Mouse (Mus musculus): Measurements from ENCODE around the gene Snx4.
A peak's percentile ranks its signal among the peaks of the same experiment; 100 is the strongest.
"Not testable (repeated sequence)": the region's sequence is repeated elsewhere in the genome, so short reads cannot be mapped to it uniquely, and the experiment has no call there.

The Snx4 gene

DNA sequence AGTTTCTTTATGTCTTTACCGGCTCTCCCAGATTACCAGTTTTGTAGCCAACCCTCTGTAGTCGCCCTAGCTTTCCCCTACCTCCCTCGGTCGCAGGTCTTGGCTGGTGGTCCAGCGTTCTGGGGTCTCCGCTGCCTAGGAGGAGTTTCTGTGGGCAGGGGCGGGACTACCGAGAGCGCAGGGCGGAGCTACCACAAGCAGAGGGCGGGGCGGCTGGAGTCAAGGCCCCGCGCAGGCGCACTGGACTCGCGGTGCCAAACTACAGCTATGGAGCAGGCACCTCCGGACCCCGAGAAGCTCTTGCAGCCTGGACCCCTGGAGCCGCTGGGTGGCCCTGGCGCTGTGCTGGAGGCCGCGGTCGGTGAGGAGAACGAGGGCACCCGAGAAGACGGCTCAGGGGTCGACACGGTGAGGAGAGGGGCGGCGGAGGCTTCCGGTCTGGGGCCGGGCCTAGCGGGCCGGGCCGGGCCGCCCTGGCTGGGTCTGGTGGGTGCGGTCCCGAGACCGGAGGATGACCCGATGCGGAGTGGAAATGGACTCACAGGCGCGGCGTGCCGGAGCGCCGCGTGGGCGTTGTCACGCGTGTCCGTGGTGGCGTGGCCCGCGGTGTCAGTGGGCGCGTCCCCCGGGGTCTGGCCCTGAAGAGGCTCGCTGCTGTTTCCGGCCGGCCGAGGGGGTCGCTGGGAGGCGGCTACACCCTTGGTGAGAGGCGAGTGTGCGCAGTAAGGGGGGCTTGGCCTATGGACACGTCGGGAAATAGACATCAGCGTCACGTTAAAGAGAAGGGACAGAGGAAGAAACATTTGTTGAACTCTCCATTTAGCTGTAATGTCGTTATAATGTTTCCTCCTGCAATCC is at the start of gene Snx4:
Gene Snx4, plus strand, starts transcription at position 249 of the 858 bp plus-strand sequence.
- no peaks in the 10 kb centered on the region for H3K36me3 ChIP-seq (ENCODE audit: control insufficient read depth, insufficient read depth, low read length, poor library complexity, severe bottlenecking)
- H3K27me3 ChIP-seq (ENCODE audit: control insufficient read depth, insufficient read depth, low read length, poor library complexity, severe bottlenecking), result no peaks in the 10 kb centered on the region
- peak; percentile 95 for DNase-seq (ENCODE audit: low read depth, low spot score)

DNA sequence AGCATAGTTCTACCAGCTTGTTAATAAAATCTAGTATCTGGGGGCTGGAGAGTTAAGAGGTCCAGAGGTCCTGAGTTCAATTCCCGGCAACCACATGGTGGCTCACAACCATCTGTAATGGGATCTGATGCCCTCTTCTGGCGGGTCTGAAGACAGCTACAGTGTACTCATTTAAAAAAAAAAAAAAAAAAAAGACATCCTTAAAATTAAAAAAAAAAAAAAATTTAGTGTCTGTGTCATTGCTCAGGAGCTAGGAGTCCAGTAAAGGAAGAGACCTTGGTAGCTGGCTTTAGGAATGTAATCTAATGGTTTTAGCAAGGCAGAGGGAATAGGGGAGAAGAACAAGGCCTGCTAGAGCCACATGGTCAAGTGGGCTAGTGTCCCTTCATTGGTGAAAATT is 40.4 kb upstream of the Snx4 start:
- no peak for DNase-seq (ENCODE audit: low read depth, low spot score)
- H3K36me3 ChIP-seq (ENCODE audit: control insufficient read depth, insufficient read depth, low read length, poor library complexity, severe bottlenecking), result peaks cover 8% of the 10 kb centered on the region
- H3K27me3 ChIP-seq (ENCODE audit: control insufficient read depth, insufficient read depth, low read length, poor library complexity, severe bottlenecking), result no peaks in the 10 kb centered on the region

GRCm38 (mm10) chr16:33216313-33217003 is 34.8 kb upstream of the Snx4 start:
- H3K36me3 ChIP-seq (ENCODE audit: control insufficient read depth, insufficient read depth, low read length, poor library complexity, severe bottlenecking), result peaks cover 12% of the 10 kb centered on the region
- no peaks in the 10 kb centered on the region for H3K27me3 ChIP-seq (ENCODE audit: control insufficient read depth, insufficient read depth, low read length, poor library complexity, severe bottlenecking)
- no peak for DNase-seq (ENCODE audit: low read depth, low spot score)

DNA sequence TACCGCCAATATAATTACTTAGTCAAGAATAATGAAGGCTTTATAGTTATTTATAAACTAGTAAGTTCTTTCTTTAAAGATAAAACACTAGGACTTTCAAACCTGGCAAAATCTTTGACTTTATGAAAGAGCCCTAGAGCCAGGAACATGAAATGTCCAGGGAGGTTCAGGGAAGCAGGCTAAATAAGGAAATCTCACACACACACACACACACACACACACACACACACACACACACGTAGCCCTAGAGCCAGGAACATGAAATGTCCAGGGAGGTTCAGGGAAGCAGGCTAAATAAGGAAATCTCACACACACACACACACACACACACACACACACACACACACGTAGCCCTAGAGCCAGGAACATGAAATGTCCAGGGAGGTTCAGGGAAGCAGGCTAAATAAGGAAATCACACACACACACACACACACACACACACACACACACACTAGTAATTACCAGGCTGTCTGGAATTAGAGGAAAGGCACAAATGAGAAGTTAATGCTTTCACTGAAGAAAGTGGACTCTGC is 33.6 kb upstream of the Snx4 start:
- H3K36me3 ChIP-seq (ENCODE audit: control insufficient read depth, insufficient read depth, low read length, poor library complexity, severe bottlenecking), result peaks cover 11% of the 10 kb centered on the region
- not testable (repeated sequence) for H3K27me3 ChIP-seq (ENCODE audit: control insufficient read depth, insufficient read depth, low read length, poor library complexity, severe bottlenecking); DNase-seq (ENCODE audit: low read depth, low spot score)

- Histone ChIP-seq H3K27me3 (ENCODE audit: control insufficient read depth, insufficient read depth, low read length, poor library complexity, severe bottlenecking) (no peaks in the 10 kb centered on the region), H3K36me3 (ENCODE audit: control insufficient read depth, insufficient read depth, low read length, poor library complexity, severe bottlenecking) (peaks cover 5% of the 10 kb centered on the region; the same call in 1 of the 2 replicates)
- DNase-seq (ENCODE audit: low read depth, low spot score), result no peak
Observed at GRCm38 (mm10) chr16:33222482-33222881, 28.8 kb upstream of the Snx4 start.

DNA sequence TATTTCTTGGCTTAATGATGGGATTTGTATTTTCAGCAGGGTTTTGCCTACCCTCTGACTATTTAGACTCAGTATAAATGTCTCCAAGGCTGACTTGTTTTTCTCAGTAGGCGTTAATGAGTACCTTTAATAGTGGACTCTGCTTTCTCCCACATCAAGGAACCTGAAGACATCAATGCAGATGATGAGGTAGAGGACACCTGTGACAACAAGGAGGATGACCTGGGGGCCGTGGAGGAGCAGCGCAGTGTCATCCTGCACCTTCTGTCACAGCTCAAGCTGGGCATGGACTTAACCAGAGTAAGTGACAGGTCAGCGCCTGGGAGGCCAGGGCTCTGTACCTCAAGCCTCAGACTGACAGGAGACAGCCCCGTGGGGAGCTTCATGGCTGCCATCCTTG is 26.9 kb upstream of the Snx4 start:
- Histone ChIP-seq H3K27me3 (ENCODE audit: control insufficient read depth, insufficient read depth, low read length, poor library complexity, severe bottlenecking) (no peaks in the 10 kb centered on the region), H3K36me3 (ENCODE audit: control insufficient read depth, insufficient read depth, low read length, poor library complexity, severe bottlenecking) (peaks cover 4% of the 10 kb centered on the region)
- no peak for DNase-seq (ENCODE audit: low read depth, low spot score)

DNA sequence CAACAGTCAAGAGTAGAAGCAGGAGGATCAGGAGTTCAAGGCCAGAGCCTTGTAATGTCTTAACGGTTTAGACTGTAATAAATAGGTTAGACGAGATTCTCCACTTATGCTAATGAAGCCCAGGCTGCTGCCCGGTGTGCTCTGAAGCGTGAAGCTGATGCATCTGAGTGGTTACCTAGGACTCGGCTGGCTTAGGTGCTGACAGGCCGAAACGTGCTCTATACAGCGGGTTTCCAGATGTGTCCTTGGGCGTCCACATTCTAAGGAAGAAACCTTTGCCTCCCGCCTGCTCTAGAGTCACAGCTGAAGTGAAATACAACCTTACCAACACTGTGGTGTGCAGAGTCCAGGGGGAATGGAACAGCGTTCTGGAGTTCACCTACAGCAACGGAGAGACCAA is 17.1 kb upstream of the Snx4 start:
- H3K36me3 ChIP-seq (ENCODE audit: control insufficient read depth, insufficient read depth, low read length, poor library complexity, severe bottlenecking), result peaks cover 11% of the 10 kb centered on the region; the same call in 1 of the 2 replicates
- no peaks in the 10 kb centered on the region for H3K27me3 ChIP-seq (ENCODE audit: control insufficient read depth, insufficient read depth, low read length, poor library complexity, severe bottlenecking)
- no peak for DNase-seq (ENCODE audit: low read depth, low spot score)

DNA sequence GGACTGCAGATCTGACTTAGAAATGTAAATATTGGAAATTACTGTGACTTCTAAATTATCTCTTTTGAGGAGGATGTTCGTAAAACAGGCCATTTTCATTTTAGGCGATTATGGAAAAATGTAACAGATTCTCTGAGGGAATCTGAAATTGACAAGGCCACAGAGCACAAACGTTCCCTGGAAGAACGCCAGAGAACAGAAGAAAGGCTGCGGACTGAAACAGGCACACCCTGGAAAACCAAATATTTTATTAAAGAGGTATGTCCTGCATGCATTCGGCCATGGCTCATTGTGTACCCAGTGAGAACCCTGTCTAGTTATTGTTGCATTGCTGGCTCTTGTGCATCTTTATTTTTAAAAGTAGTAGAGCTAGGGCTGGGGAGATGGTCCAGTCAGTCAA is 15.1 kb upstream of the Snx4 start:
- H3K27me3 ChIP-seq (ENCODE audit: control insufficient read depth, insufficient read depth, low read length, poor library complexity, severe bottlenecking), result no peaks in the 10 kb centered on the region
- no peak for DNase-seq (ENCODE audit: low read depth, low spot score)
- H3K36me3 ChIP-seq (ENCODE audit: control insufficient read depth, insufficient read depth, low read length, poor library complexity, severe bottlenecking), result peaks cover 10% of the 10 kb centered on the region; the same call in 1 of the 2 replicates

DNA sequence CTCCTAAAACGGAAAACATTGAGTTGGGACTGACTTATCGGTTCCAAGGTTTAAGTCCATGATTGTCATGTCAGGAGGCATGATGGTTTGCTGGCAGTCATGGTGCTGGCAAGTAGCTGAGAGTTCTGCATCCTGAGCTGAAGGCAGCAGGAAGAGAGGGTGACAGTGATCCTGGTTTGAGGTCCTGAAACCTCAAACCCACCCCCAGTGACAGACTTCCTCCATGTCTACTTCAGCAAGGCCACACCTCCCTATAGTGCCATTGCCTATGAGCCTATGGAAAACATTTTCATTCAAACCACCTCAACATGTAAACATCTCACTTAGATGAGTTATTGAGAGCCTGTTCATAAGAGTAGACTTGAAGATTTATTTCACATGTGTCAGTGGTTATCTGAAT is 11.9 kb upstream of the Snx4 start:
- H3K27me3 ChIP-seq (ENCODE audit: control insufficient read depth, insufficient read depth, low read length, poor library complexity, severe bottlenecking), result no peaks in the 10 kb centered on the region
- DNase-seq (ENCODE audit: low read depth, low spot score), result no peak

DNA sequence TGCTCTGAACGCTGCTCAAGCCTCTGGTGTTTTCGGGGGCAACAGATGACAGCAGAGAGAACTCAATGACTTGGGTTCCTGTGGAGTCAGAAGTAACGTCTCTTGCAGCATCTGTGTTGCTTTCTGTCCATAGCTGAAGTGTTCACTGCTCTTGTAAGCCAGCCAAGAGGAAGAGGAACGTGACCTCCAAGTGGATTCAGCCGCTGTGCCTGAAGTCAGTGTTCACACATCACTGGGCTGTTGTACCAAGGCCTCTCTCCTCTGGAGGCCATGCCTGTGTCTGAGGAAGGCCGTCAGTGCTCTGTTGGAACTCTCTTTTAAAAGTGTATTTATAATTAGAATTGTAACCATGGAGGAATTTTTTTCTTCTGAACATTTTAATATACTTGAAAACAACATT is 9.2 kb upstream of the Snx4 start:
- no peak for DNase-seq (ENCODE audit: low read depth, low spot score)
- Histone ChIP-seq H3K27me3 (ENCODE audit: control insufficient read depth, insufficient read depth, low read length, poor library complexity, severe bottlenecking) (no peaks in the 10 kb centered on the region), H3K36me3 (ENCODE audit: control insufficient read depth, insufficient read depth, low read length, poor library complexity, severe bottlenecking) (peaks cover 12% of the 10 kb centered on the region)

More for the DNA sequence above, 11.9 kb upstream of the Snx4 start:
- H3K36me3 ChIP-seq (ENCODE audit: control insufficient read depth, insufficient read depth, low read length, poor library complexity, severe bottlenecking), result peaks cover 16% of the 10 kb centered on the region

GRCm38 (mm10) chr16:33244136-33244691 is 7.0 kb upstream of the Snx4 start:
- Histone ChIP-seq H3K36me3 (ENCODE audit: control insufficient read depth, insufficient read depth, low read length, poor library complexity, severe bottlenecking) (peaks cover 10% of the 10 kb centered on the region), H3K27me3 (ENCODE audit: control insufficient read depth, insufficient read depth, low read length, poor library complexity, severe bottlenecking) (no peaks in the 10 kb centered on the region)
- DNase-seq (ENCODE audit: low read depth, low spot score), result peak; percentile 40

- no peaks in the 10 kb centered on the region for H3K27me3 ChIP-seq (ENCODE audit: control insufficient read depth, insufficient read depth, low read length, poor library complexity, severe bottlenecking)
- no peak for DNase-seq (ENCODE audit: low read depth, low spot score)
Observed at GRCm38 (mm10) chr16:33244933-33245470, 6.2 kb upstream of the Snx4 start.

DNA sequence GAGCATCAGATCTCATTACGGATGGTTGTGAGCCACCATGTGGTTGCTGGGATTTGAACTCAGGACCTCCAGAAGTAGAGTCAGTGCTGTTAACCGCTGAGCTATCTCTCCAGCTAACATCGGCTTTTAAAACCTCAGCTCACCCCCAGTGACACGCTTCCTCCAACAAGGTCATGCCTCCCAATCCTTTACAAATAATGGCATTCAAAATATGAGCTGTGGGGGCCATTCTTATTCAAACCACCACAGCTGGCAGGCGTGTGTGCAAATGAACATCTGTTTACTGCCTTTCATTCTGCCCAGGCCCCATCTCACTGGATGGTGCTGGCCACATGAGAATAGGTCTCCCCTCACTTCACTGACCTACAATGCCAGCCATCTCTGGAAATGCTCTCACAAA is 4.7 kb upstream of the Snx4 start:
- Histone ChIP-seq H3K36me3 (ENCODE audit: control insufficient read depth, insufficient read depth, low read length, poor library complexity, severe bottlenecking) (peaks cover 5% of the 10 kb centered on the region), H3K27me3 (ENCODE audit: control insufficient read depth, insufficient read depth, low read length, poor library complexity, severe bottlenecking) (no peaks in the 10 kb centered on the region)
- no peak for DNase-seq (ENCODE audit: low read depth, low spot score)

More at GRCm38 (mm10) chr16:33244933-33245470, 6.2 kb upstream of the Snx4 start:
- peaks cover 10% of the 10 kb centered on the region for H3K36me3 ChIP-seq (ENCODE audit: control insufficient read depth, insufficient read depth, low read length, poor library complexity, severe bottlenecking)

- DNase-seq (ENCODE audit: low read depth, low spot score), result no peak
- Histone ChIP-seq H3K27me3 (ENCODE audit: control insufficient read depth, insufficient read depth, low read length, poor library complexity, severe bottlenecking) (no peaks in the 10 kb centered on the region), H3K36me3 (ENCODE audit: control insufficient read depth, insufficient read depth, low read length, poor library complexity, severe bottlenecking) (peaks cover 5% of the 10 kb centered on the region)
Observed at GRCm38 (mm10) chr16:33247006-33247405, 4.2 kb upstream of the Snx4 start.

Data from splenic B cell, adult 2 months (primary cell).